Mouse (Mus musculus): ENCODE measurements around the gene Lysmd2.

- TF ChIP-seq CTCF (IDR thresholded peaks at IDR 0.05; ENCODE audit: control insufficient read depth, insufficient read depth, insufficient read length), result no peak
- no peak for TF ChIP-seq MAX (IDR thresholded peaks at IDR 0.05)
- no peak for TF ChIP-seq MYOD1 (IDR thresholded peaks at IDR 0.05; ENCODE audit: control insufficient read depth, insufficient read length, low read depth)
- TF ChIP-seq CEBPB (IDR thresholded peaks at IDR 0.05; ENCODE audit: low read depth), result no peak
- TF ChIP-seq FOSL1 (IDR thresholded peaks at IDR 0.05; ENCODE audit: insufficient read depth, low read length, poor library complexity, severe bottlenecking), result no peak
Observed at GRCm38 (mm10) chr9:75616560-75616959, 9.0 kb upstream of the Lysmd2 start.
